Mouse (Mus musculus) bone marrow macrophage, adult 2 months (primary cell): Measurements from ENCODE around the gene Col18a1.

Experiments
- CTCF ChIP-seq: IDR thresholded peaks from 2 replicates; pipeline ENCODE4 v1.5.1; 2012; ENCODE audit warnings: low read depth, mild to moderate bottlenecking, low read length, moderate library complexity
- POLR2A ChIP-seq: IDR thresholded peaks from 2 replicates; pipeline ENCODE4 v1.6.1; 2012; ENCODE audit warnings: mild to moderate bottlenecking, low read depth, low read length, borderline replicate concordance

- TF ChIP-seq CTCF: no peak
- no peak for TF ChIP-seq POLR2A
These were observed 136.6 kb downstream of the Col18a1 start for GRCm38 (mm10) chr10:77029761-77030160.
